Mouse (Mus musculus) monocyte, adult 5-6 weeks (primary cell): ENCODE data around the gene Zranb1. TPM values are rescaled to one million over a fixed set of nuclear protein-coding genes. Genes with fewer than 3 reads are reported as not detected.

ENCODE experiments used
- ATAC-seq: fragments of 153-309, 156-312 bp; replicated peaks from 2 replicates; pipeline ENCODE4 v1.8.0; 2017; ENCODE audit warnings: mild to moderate bottlenecking; ENCODE audit not compliant: low TSS enrichment, insufficient number of reproducible peaks, severe bottlenecking, poor library complexity, low FRiP score
- total RNA-seq: library from RNA; stranded (forward); fragments of 200-1000, 200-491, 200-594 nt; gene quantifications from 3 replicates; pipeline ENCODE4 v1.2.3, GENCODE M21; 2017

Gene Zranb1
- total RNA-seq, 1 experiment from 2014 or later = 67.5 TPM

DNA sequence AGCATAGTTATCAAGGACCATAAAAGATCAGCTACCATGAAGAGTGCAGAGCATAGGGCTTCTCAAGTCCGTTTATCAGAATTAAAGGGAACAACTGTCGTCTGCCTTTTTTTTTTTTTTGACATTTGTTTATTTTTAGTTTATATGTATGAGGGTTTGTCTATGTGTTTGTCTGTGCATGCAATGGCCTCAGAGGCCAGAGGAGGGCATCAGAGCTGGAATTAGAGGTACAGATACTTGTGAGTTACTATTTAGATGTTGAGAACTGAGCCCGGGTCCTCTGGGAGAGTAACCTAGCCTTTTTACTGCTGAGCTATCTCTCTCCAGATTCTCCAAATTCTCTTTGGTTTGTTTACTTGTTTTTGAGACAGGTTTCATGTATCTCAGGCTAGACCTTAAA is 27.1 kb upstream of the Zranb1 start:
- no peak for ATAC-seq

DNA sequence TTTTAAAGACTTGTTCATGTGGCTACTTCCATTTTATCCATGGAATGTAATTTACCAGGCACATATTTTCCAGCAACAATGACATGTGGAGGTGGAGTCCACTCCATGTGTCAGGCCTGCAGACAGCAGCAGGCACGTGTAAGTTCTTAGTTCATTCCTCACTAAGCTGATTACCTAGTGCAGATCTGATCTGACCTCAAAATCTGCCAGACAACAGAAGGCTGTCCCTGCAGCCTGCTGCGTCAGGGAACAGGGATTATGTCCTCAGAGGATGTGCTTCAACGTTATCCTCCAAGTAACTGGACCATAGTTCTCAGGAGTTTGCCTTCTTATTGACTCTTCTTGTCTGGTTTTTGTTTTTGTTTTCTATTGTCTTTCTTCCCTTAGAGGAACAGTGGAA is 9.0 kb upstream of the Zranb1 start:
- ATAC-seq = no peak

DNA sequence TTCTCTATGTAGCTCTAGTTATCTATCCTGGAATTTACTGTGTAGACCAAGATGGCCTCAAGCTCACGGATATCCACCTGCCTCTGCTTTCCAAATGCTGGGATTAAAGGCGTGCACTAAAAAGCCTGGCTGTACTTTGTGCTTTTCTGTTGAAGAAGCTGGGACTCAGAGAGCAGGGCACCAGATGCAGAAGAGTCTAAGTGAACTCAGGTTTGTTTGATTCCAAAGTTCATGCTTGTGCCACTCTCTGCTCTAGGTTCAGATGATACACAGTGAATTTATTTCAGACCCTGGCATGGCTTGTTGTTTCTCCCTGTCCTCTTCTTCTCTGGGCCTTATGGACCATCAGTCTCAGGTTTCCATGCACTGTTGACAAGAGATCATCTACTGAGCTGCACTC is 5.7 kb upstream of the Zranb1 start:
- no peak for ATAC-seq

DNA sequence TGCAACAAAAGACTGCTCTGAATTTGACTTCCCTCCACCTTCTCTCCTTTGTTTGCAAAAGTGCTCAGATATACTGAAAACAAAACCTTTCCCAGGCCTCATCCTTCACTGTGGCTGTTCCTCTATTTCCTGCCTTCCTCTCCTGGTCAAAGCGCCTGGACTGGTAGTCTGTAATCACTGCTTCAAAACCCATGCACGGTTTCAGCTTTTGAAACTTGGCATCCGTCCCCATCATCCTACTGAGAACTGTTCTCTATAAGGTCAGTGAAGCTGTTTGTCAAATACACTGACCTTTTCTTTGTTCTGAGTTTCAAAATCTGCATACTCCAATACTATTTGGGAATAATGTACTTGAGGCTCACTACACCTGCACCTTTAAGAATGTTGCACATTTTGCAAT is 3.7 kb upstream of the Zranb1 start:
- no peak for ATAC-seq

DNA sequence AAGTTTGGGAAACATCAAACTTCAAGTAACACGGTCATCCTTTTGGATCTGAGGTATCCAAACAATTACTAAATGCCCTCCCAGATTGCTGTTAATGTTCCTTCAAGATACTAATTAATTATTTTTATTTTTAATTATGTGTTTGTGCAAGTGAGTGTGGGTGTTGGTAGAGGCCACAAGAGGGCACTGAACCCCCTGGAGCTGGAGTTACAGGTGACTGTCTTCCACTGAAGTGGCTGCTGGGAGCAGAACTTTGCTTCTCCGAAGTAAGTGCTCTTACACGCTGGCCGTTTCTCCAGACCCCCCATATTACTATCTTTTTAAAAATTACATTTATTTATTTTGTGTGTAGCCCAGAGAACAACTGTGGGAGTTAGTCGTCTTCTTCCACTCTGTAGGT is 887 bp upstream of the Zranb1 start:
- no peak for ATAC-seq

DNA sequence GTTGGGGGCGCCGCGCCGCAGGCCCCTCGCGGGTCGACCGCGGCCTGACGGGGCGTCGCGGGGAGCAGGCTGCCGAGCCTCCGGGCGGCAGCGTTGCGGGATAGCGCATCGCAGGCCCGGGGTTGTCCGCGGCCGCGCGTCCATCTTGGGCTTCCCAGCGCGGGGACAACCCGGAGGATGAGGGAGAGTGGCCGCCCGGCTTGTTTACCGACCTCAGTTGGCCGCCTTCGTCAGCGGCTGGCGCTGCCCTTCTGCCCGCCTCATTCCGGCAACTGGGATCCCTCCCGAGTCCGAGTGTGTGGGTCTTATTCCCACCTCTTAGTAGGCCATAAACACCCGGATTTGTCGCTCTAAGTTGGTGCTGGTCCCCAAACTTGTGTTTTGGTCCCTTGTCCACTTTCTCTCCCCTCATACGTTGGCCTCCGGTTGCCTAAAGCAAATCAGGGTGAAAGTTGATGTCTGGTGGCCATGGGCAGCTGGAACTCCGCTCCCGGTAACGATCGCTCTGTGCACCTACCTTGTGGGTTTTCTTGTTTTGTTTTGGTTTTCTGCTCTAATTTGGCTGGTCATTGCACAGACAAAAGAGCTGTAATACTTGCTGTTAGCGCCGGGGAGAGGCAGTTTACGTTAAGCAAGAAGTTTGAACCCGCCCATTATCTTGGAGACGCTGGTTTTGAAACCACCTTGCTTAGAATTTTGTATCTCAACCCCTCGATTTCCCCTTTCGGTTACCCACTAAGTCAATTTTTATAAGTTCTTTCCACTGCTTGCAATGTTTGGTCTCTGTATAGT is 814 bp downstream of the Zranb1 start:
- peak; percentile 9; the same call in 1 of the 2 replicates for ATAC-seq

DNA sequence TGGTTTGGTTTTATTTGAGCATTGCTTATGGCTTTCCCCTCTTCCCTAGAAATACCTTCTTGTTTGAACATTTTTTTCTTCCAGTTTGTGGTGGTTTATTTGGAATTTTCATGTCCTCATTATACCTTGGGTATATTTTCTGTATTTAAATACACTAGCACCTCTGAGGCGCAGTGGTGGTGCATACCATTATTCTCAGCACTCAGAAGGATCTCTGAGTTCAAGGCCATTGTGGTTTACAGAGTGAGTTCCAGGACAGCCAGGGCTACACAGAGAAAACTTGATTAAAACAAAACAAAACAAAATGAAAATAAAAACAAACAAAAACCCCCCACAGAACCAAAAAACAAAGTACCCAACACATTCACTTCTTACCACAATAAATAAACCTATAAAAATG is 2.4 kb downstream of the Zranb1 start:
- no peak for ATAC-seq

DNA sequence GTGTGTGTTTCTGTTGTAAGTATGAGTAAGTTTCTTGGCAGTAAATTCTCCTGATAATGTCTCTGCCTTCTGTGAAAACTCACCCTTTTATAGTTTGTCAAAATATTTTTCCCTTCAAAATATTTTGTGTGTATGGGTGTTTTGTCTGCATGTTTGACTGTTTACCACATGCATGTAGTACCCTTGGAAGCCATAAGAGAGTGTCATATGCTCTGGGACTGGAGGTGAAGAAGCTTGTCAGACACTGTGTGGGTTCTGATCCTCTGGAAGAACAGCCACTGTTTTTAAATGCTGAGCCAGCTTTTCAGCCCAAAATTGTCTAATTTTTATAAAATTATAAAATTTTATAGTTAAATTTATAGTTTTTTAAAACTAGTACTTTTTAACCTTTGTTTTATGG is 3.8 kb downstream of the Zranb1 start:
- ATAC-seq = no peak

DNA sequence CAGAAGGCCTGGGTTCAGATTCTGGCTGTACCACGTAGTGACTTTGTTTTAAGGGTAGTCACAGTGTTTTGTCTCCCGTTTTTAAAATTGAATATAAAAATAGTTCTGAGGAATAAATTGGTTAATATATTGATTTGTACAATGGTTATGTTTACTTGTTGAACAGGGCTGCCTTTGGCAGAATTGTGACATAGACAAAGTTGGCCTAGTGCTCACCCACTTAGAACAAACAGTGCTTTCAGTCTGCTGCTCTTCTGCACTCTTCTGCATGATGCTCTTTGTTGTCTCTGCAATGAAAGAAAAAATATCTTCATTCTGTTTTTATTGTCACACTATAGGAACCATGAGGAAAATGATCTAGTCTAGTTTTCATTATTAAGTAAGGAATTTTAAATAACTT is 8.2 kb downstream of the Zranb1 start:
- ATAC-seq = no peak

DNA sequence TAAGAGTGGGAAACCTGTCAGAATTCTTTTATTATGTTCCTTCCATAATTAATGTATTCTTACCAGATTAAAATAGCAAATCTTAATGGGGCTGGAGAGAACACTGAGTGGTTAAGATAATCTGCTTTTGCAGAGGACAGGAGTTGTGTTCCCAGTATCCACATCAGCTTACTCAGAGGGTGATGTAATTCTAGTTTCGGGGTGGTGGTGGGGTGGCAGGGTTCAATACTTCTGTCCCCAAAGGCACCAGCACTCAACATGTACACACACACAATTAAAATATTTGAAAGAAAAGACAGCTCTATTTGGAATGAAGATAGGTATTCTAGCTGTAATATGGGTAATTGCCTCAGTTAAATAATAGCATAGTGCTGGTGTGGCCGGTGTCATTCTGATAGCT is 9.6 kb downstream of the Zranb1 start:
- ATAC-seq = no peak

DNA sequence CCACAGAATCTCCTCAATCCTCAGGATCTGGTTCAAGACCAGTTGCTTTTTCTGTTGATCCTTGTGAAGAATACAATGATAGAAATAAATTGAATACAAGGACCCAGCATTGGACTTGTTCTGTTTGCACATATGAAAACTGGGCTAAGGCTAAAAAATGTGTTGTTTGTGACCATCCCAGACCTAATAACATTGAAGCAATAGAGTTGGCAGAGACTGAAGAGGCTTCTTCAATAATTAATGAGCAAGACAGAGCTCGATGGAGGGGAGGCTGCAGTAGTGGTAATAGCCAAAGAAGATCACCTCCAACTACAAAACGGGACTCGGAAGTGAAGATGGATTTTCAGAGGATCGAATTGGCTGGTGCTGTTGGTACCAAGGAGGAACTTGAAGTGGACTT is 19.0 kb downstream of the Zranb1 start:
- ATAC-seq = no peak

DNA sequence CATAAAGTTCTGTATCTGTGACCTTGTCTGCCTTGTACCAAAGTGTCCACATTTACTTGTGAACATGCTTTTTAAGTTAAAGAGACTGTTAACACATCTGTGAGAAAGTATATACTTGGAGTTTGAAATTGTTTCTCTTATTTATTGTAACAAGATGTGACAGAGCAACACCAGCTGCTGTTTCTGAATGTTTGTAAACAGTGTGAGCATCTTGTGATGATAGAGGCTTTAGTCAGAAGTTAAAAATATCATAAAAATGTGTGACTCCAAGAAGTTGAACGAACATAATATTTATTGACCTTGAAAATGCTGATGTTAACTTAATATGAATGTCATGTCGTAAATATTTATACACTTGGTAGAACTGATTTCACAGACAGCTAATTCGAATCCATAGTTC is 19.7 kb downstream of the Zranb1 start:
- no peak for ATAC-seq

DNA sequence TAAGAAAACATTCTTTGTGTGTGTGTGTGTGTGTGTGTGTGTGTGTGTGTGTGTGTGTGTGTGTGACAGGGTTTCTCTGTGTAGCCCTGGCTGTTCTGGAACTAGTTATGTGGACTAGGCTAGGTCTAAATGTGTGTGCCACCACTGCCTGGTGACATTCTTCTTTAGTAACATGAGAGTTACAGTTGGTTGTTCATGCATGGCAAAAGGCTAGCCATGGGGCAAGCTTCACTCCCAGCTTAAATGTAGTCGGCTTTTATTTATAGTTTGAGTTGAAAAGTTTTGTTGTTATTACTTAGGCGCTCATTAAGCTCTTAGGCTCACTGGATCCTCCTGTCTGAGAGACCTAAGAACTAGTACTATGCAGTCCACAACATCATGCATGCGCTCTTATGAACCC is 33.5 kb downstream of the Zranb1 start:
- ATAC-seq = no peak

DNA sequence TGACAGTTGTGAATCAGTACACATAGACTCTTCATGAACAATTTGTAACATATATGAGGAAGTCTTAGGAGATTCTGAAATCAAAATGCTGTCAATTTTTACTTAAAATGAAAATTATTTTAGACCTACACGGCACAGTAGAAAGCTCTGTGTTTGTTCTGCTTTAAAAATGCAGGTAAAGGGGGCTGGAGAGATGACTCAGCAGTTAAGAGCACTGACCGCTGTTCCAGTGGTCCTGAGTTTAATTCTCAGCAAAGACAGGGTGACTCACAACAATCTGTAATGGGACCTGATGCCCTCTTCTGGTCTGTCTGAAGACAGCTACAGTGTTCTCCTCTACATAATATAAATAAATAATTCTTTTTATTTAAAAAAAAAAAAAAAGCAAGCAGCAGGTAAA is 34.8 kb downstream of the Zranb1 start:
- no peak for ATAC-seq

DNA sequence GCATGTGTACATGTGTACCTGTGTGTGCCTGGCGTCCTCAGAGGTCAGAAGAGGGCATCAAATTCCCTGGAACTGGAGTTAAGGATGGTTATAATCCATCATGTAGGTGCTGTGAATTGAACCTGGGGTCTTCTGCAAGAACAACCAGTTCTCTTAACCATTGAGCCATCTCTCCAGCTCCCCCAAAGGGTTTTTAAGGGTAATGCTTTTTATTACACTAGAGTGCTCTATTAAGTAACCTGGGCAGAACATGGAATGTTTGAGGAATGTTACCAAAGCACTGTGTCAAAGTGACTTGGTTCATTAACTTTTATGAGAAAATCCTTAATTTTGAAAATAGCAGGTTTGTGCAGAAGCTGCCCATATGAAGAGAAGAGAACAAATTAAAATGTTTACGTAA is 41.1 kb downstream of the Zranb1 start:
- no peak for ATAC-seq

DNA sequence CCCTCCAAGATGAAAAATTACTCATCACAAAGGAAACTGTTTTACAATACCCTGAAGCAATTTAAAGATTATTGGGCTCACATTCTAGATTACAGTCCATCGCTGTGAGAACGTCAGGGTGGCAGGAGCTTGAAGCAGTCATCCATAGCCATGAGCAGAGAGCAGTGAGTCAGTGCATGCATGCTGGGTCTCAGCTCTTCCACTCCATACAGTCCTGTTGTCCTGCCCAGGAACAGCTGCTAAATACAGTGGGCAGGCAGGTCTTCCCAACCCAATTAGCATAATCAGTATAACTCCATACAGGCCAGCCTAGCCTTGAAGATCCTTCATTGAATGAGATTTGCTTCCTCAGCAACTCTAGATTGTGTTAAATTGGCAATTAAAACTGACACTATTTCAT is 45.1 kb downstream of the Zranb1 start:
- no peak for ATAC-seq

DNA sequence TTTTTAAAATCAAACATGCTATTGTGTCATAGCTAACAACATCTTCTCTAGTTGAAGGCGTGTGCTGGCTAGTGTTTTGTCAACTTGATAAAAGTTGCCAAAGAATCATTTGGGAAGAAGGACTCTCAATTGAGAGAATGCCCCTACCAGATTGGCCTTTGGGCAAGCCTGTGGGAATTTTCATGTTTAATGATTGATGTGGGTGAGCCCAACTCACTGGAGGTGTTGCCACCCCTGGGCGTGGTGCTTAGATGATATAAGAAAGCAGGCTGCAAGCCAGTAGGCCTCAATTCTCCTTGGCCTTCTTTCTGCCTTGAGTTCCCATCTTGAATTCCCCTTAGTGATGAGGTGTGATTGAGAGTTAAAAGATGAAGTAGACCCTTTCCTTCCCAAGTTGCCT is 47.0 kb downstream of the Zranb1 start:
- ATAC-seq = no peak

DNA sequence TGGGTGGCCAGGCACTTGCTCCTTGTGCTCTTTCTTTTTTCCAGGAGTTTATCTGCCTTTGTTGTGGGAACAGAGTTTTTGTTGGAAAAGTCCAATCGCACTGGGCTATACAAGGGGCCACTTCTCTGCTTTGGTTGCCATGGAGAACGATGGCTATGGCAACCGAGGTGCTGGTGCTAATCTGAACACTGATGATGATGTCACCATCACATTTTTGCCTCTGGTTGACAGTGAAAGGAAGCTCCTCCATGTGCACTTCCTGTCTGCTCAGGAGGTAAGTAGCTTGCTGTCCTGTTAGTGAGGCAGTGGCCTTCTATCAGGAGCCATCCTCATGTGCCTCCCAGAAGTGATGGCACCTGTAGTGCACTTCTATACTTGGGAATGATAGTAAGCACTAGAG is 51.7 kb downstream of the Zranb1 start:
- peak; percentile 43; the same call in 1 of the 2 replicates for ATAC-seq

DNA sequence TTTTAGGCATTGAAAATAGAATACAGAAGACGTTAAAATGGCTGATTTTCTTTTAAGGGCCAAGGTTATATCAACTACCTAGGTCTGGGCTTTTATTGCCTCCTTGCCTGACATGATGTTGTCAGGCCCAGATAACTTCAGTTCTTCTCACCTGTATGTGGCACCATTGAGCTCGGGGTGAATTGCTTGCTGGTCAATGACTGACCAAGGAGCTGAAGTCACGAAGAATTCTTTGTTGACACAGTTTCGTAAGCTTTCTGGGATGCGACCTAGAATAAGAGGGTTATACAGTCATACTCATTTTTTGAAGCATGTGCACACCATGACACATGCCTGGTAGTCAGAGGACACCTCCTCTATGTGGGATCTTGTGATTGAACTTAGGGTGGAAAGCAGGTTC is 58.9 kb downstream of the Zranb1 start:
- ATAC-seq = no peak

DNA sequence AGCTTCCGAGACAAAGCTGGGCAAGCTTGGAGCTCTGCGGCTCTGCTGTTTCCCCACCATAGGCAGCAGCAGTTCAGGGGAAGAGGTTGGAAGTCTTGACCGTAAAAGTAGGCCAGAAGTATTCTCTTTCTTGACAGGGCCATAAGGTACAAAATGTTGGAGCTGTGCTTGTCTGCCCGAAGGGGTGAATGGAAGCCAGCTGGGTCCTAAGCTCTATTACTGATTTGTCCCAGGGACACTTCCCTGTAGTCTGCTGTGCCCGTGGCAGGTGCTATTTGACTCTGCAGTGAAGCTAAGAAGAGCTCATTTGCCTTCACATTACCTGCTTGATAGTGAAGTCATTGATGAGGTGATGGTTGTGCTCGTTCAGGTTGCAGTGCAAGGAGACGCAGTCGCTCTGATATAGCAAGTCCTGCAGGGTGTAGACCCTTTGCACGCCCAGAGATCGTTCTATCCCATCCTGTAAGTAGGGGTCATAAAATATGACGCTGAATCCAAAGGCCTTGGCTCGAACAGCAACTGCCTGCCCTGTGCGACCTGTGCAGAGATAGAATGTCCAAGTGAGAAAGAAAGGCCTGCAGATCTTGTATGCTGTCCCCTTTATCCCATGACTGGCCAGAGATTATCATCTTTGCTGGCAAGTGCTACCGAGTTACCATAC is 60.4 kb downstream of the Zranb1 start:
- no peak for ATAC-seq
